Mouse (Mus musculus) hindbrain, embryonic 16.5 days (tissue): Measurements from ENCODE around the gene Ptpre. TPM values are rescaled to one million over a fixed set of nuclear protein-coding genes. Genes with fewer than 3 reads are reported as not detected.
A peak's percentile ranks its signal among the peaks of the same experiment; 100 is the strongest.

Experiments
- ATAC-seq: fragments of 200-750 bp; cut with Nextera tagmentation; 2 replicates; pipeline ENCODE4 v1.8.0; 2017; ENCODE audit warnings: moderate TSS enrichment, moderate library complexity
- H3K27ac ChIP-seq: fragments of 300-500 bp; sonication (generic); 2 replicates; pipeline ENCODE4 v1.5.1; 2014; ENCODE audit warnings: low read depth, mild to moderate bottlenecking, control low read depth, low read length, moderate library complexity
- H3K27me3 ChIP-seq: fragments of 300-500 bp; sonication (generic); replicated peaks from 2 replicates; pipeline ENCODE4 v1.6.1; 2014; ENCODE audit warnings: low read length; ENCODE audit not compliant: control insufficient read depth, insufficient read depth
- H3K36me3 ChIP-seq: fragments of 300-500 bp; sonication (generic); 2 replicates; pipeline ENCODE4 v1.6.1; 2014; ENCODE audit warnings: mild to moderate bottlenecking, low read length, moderate library complexity, mixed read lengths; ENCODE audit not compliant: control insufficient read depth, insufficient read depth
- H3K4me1 ChIP-seq: fragments of 300-500 bp; sonication (generic); 2 replicates; pipeline ENCODE4 v1.6.1; 2014; ENCODE audit warnings: low read depth, low read length; ENCODE audit not compliant: control insufficient read depth, insufficient read depth
- H3K4me2 ChIP-seq: fragments of 300-500 bp; sonication (generic); 2 replicates; pipeline ENCODE4 v1.6.1; 2014; ENCODE audit warnings: mild to moderate bottlenecking, low read length, control low read depth, moderate library complexity
- H3K4me3 ChIP-seq: fragments of 300-500 bp; sonication (generic); 2 replicates; pipeline ENCODE4 v1.5.1; 2014; ENCODE audit warnings: mild to moderate bottlenecking, low read length, control low read depth, moderate library complexity
- H3K9ac ChIP-seq: fragments of 300-500 bp; sonication (generic); 2 replicates; pipeline ENCODE4 v1.6.1; 2014; ENCODE audit warnings: low read depth, mild to moderate bottlenecking, control low read depth, low read length, moderate library complexity
- H3K9me3 ChIP-seq: fragments of 300-500 bp; sonication (generic); 2 replicates; pipeline ENCODE4 v1.6.1; 2014; ENCODE audit warnings: mild to moderate bottlenecking, low read length, moderate library complexity; ENCODE audit not compliant: control insufficient read depth
- WGBS: fragments of 180-500 bp; shearing (Covaris S2); extraction: QIAGEN DNeasy Blood & Tissue Kit; methylation state at CpG from one replicate; pipeline ENCODE4 v1.1.7; 2014; 5-methylcytosine and 5-hydroxymethylcytosine counted together
- polyA plus RNA-seq: library from polyadenylated mRNA; unstranded; fragments of >200 nt; fragmentation: Nextera tagmentation; extraction: Ambion mirVana; gene quantifications from 2 replicates; pipeline ENCODE4 v1.2.1, GENCODE M21; 2015

The Ptpre gene
- polyA plus RNA-seq, 1 experiment from 2014 or later: 8.1 TPM

GRCm38 (mm10) chr7:135527169-135527568 lies 10.1 kb upstream of the Ptpre start:
- WGBS: 83% methylated on average over 3 of the region's 3 CpGs

GRCm38 (mm10) chr7:135528515-135528914 lies 8.8 kb upstream of the Ptpre start, which contains the start of gene Clrn3:
Gene Clrn3, minus strand, starts transcription at chr7:135528654.
- Histone ChIP-seq H3K4me3 (no peak within 1 kb of the TSS), H3K27me3 (no peaks in the 10 kb centered on the region), H3K36me3 (no peaks in the 10 kb centered on the region), H3K4me1 (no peaks in the 10 kb centered on the region), H3K27ac (no peak within 1 kb of the TSS), H3K4me2 (no peak within 1 kb of the TSS), H3K9ac (no peak within 1 kb of the TSS), H3K9me3 (no peaks in the 10 kb centered on the region)
- ATAC-seq: no peak
- WGBS: 86% methylated on average over 7 of the region's 7 CpGs

More at GRCm38 (mm10) chr7:135527169-135527568, 10.1 kb upstream of the Ptpre start:
- H3K4me2 ChIP-seq: no peak overlapping the region
- H3K27me3 ChIP-seq: no peaks in the 10 kb centered on the region
- no peaks in the 10 kb centered on the region for H3K36me3 ChIP-seq
- H3K9me3 ChIP-seq: no peaks in the 10 kb centered on the region
- H3K9ac ChIP-seq: no peak overlapping the region
- no peak for ATAC-seq
- H3K4me3 ChIP-seq: no peak overlapping the region
- no peak overlapping the region for H3K27ac ChIP-seq
- no peaks in the 10 kb centered on the region for H3K4me1 ChIP-seq

- 93% methylated on average over 2 of the region's 2 CpGs for WGBS
- H3K9me3 ChIP-seq: no peaks in the 10 kb centered on the region
- no peak for ATAC-seq
- H3K27me3 ChIP-seq: no peaks in the 10 kb centered on the region
- no peak overlapping the region for H3K9ac ChIP-seq
- H3K36me3 ChIP-seq: no peaks in the 10 kb centered on the region
- H3K4me2 ChIP-seq: no peak overlapping the region
- no peaks in the 10 kb centered on the region for H3K4me1 ChIP-seq
- no peak overlapping the region for H3K4me3 ChIP-seq
- no peak overlapping the region for H3K27ac ChIP-seq
Observed at GRCm38 (mm10) chr7:135529068-135529467, 8.2 kb upstream of the Ptpre start.

GRCm38 (mm10) chr7:135534548-135535189 lies 2.6 kb upstream of the Ptpre start:
- 47% methylated on average over 2 of the region's 2 CpGs for WGBS
- H3K9me3 ChIP-seq: no peaks in the 10 kb centered on the region
- no peak for ATAC-seq

GRCm38 (mm10) chr7:135535908-135536307 lies 1.4 kb upstream of the Ptpre start:
- WGBS: 77% methylated on average over 3 of the region's 3 CpGs
- Histone ChIP-seq H3K9ac (no peak overlapping the region), H3K27ac (no peak overlapping the region), H3K4me1 (0 out of 2 replicates have a peak, but pooled peaks cover 3% of the 10 kb centered on the region), H3K4me2 (no peak overlapping the region), H3K9me3 (no peaks in the 10 kb centered on the region), H3K4me3 (no peak overlapping the region), H3K36me3 (no peaks in the 10 kb centered on the region), H3K27me3 (no peaks in the 10 kb centered on the region)
- ATAC-seq: no peak

More at GRCm38 (mm10) chr7:135534548-135535189, 2.6 kb upstream of the Ptpre start:
- H3K4me2 ChIP-seq: no peak overlapping the region
- H3K27ac ChIP-seq: no peak overlapping the region
- no peak overlapping the region for H3K9ac ChIP-seq
- no peak overlapping the region for H3K4me3 ChIP-seq
- H3K27me3 ChIP-seq: no peaks in the 10 kb centered on the region
- H3K4me1 ChIP-seq: 0 out of 2 replicates have a peak, but pooled peaks cover 3% of the 10 kb centered on the region
- H3K36me3 ChIP-seq: no peaks in the 10 kb centered on the region

- WGBS: 2% methylated on average over 55 of the region's 71 CpGs
- peak; percentile 68 for ATAC-seq
- peak overlapping the region; percentile 79 for H3K9ac ChIP-seq
- peak overlapping the region; percentile 82 for H3K27ac ChIP-seq
- H3K4me2 ChIP-seq: peak overlapping the region; percentile 81
- peak overlapping the region; percentile 66 for H3K4me3 ChIP-seq
- H3K9me3 ChIP-seq: no peaks in the 10 kb centered on the region
- no peaks in the 10 kb centered on the region for H3K36me3 ChIP-seq
- H3K27me3 ChIP-seq: no peaks in the 10 kb centered on the region
- 0 out of 2 replicates have a peak, but pooled peaks cover 3% of the 10 kb centered on the region for H3K4me1 ChIP-seq
Observed at GRCm38 (mm10) chr7:135537948-135538741, 864 bp downstream of the Ptpre start.

GRCm38 (mm10) chr7:135539429-135539828 lies 2.1 kb downstream of the Ptpre start:
- WGBS: 88% methylated on average over 2 of the region's 2 CpGs
- no peak for ATAC-seq
- Histone ChIP-seq H3K4me3 (no peak overlapping the region), H3K9ac (no peak overlapping the region), H3K36me3 (no peaks in the 10 kb centered on the region), H3K4me1 (0 out of 2 replicates have a peak, but pooled peaks cover 3% of the 10 kb centered on the region), H3K9me3 (no peaks in the 10 kb centered on the region), H3K27me3 (no peaks in the 10 kb centered on the region), H3K4me2 (peak overlapping the region; percentile 81), H3K27ac (no peak overlapping the region)

- no peak overlapping the region for H3K27ac ChIP-seq
- H3K4me3 ChIP-seq: no peak overlapping the region
- H3K4me2 ChIP-seq: no peak overlapping the region
- no peak for ATAC-seq
- H3K36me3 ChIP-seq: no peaks in the 10 kb centered on the region
- 71% methylated on average over 3 of the region's 3 CpGs for WGBS
- H3K9ac ChIP-seq: no peak overlapping the region
- H3K9me3 ChIP-seq: no peaks in the 10 kb centered on the region
- H3K27me3 ChIP-seq: no peaks in the 10 kb centered on the region
- peaks cover 5% of the 10 kb centered on the region; the same call in 1 of the 2 replicates for H3K4me1 ChIP-seq
Observed at GRCm38 (mm10) chr7:135542235-135542634, 5.0 kb downstream of the Ptpre start.

- no peak overlapping the region; the same call in 1 of the 2 replicates for H3K27ac ChIP-seq
- H3K9ac ChIP-seq: no peak overlapping the region
Observed at GRCm38 (mm10) chr7:135543033-135543432, 5.8 kb downstream of the Ptpre start.

More at GRCm38 (mm10) chr7:135543033-135543432, 5.8 kb downstream of the Ptpre start:
- no peaks in the 10 kb centered on the region for H3K36me3 ChIP-seq
- no peak overlapping the region for H3K4me3 ChIP-seq
- no peaks in the 10 kb centered on the region for H3K9me3 ChIP-seq
- 51% methylated on average over 3 of the region's 3 CpGs for WGBS
- peaks cover 5% of the 10 kb centered on the region; the same call in 1 of the 2 replicates for H3K4me1 ChIP-seq
- H3K4me2 ChIP-seq: no peak overlapping the region
- H3K27me3 ChIP-seq: no peaks in the 10 kb centered on the region
- ATAC-seq: peak; percentile 38; the same call in 1 of the 2 replicates
